Mouse (Mus musculus) left cerebral cortex, postnatal 36 days (tissue): ENCODE results near the gene Ngef. TPM values are rescaled to one million over a fixed set of nuclear protein-coding genes. Genes with fewer than 3 reads are reported as not detected.

Experiments
- DNase-seq, 2 experiments: peaks; one replicate each; pipeline ENCODE4 v3.0.0; 2021 to 2022; ENCODE audit warnings: low spot score in 2 of 2, mixed read lengths in 1 of 2
- intact Hi-C: fragments of 180-260 bp; cut with DNase I; formaldehyde crosslinking; loops from one replicate; pipeline ENCODE4 v1.15.1; 2025
- total RNA-seq, 2 experiments: library from RNA; stranded (reverse); gene quantifications; 2 replicates each; pipeline ENCODE4 v1.2.3; 2021

Ngef gene
- total RNA-seq = 100 to 1,000 TPM; 359 to 394 TPM

DNA sequence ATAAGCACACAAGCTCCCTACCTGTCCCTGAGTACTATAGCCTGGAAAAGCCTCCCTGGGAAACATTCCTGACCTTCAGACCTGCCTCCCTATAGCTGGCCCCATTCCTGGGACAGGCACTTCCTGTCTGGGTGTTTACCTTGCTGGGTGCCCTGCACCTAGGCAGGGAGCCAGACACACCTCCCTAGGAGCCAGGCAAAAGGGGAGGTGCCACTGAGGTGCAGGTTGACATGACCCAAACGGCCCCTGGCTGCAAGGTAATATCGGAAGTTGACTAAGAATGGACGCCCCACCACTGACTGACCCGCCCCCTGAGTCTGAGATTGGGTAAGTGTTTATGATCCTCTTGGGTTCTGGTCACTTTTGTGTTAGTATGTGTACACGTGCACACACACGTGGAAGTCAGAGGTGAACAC lies at the start of gene Ngef:
TSS of gene Ngef (minus strand) at position 71 of the 416 bp plus-strand sequence.
- intact Hi-C loops = no loop called here
- DNase-seq = no peak

GRCm38 (mm10) chr1:87621858-87622279 lies 48.2 kb upstream of the Ngef start:
- intact Hi-C loops = loop anchor here (5.0 kb wide), 1 partner anchor 35 kb away; no protein-coding TSS in a partner anchor
- peak in 1 of 2 experiments; percentile 63 for DNase-seq

GRCm38 (mm10) chr1:87621146-87621857 lies 47.6 kb upstream of the Ngef start:
- no peak for DNase-seq
- intact Hi-C loops = loop anchor here (5.0 kb wide), 1 partner anchor 36 kb away; no protein-coding TSS in a partner anchor

GRCm38 (mm10) chr1:87620693-87621092 lies 47.0 kb upstream of the Ngef start:
- no peak for DNase-seq
- intact Hi-C loops = loop anchor here (5.0 kb wide), 1 partner anchor 37 kb away; no protein-coding TSS in a partner anchor

- intact Hi-C loops = loop anchor here (5.0 kb wide), 1 partner anchor 37 kb away; no protein-coding TSS in a partner anchor
- no peak for DNase-seq
These were observed 46.6 kb upstream of the Ngef start, which contains the start of gene Inpp5d for GRCm38 (mm10) chr1:87620211-87620668. TSS of gene Inpp5d (plus strand) at chr1:87620312.

DNA sequence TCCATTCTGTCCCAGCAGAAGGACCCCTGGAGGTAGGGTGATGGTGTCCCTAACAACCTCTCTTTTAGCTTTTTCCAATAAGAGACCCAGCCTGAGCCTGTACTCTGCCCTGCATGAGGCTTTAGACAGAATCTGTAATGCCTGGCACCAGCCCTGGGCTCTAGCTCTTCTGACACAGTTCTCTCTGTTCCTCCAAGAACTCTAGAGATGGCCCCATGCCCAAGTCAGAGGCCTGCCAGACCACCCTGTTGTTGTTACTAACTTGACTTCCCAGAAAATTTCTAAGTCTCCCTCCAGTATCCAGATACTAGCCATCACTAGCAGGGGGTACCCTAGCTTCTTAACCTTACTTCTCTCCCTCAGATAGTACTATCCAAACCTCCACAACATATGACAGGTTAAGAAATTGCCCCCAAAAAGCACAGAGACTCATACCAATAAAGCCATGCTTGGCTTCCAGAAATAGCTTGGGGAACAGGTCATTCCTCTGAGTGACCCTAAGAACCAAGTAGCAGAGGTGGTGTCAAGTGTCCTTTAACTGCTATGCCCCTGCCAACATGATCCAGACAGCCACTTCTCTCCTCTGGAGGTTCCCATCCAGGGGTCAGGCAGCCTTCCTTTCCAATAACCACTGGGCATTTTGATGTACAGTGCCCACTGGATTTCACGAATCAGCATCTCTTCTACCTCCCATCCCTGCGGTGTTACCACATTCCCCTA lies 41.1 kb upstream of the Ngef start:
- intact Hi-C loops = no loop called here
- no peak for DNase-seq

DNA sequence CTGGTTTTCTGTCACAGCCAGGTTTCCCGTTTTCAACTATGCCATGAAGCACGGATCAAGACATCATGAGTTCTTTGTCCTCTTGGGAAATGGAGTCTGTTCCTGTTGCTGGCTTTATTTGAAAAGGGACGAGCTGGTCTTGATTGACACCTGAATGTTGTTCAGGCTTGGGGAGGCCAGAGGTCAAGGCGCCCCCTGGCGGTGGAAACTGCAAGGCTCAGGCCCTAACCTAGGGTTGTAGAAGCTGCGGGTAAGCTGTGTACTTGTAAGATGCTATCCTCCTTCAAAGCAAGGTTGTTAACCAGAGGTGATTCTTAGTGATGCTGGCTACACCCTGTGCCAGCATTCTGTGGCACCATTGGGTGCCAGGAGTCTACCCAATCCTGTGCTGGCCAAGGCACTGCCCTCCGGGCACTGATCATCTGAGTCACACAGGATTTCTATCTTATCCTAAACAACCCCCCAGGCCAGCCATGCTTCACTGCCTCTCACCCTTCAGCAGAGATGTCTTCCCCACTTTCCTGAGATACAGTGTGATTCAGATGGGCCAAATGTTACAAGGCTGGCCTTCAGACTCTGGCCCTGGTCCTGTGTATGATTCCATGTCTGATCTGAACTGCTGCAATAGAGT lies 34.9 kb upstream of the Ngef start:
- DNase-seq = peak in 1 of 2 experiments; percentile 19
- intact Hi-C loops = no loop called here

DNA sequence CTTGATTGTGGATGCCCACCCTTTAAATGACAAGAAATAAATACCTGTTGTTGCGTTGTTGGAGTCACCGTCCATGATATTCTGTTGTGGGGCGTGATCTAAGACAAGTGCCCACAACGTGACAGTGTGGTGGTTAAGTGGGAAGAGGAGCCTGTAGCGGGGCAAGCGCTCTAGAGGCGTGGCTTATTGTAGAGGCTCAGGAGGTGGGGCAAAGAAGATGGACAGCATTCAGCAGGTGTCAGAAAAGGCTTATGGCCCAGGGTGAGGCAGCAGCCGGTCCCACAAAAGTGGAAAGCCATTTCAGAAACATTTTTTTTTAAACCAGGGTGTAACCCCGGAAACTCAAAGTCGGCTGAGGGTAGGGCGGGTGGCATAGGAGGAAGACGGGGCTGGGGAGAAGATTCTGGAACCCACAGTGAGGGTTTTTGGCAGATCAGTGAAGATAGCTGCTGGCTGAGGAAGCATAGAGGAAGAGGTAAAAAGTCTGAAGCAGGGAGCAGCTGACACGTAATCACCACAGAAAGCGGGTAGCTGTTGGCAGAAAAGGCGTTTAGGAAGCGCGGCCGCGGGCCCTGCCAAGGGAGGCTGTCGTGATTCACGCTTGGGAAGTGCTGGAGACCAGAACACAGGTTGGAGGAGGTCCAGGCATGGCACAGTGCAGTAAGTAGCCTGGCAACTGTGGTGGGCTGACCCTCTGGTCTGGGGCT lies 33.9 kb upstream of the Ngef start:
- intact Hi-C loops = no loop called here

DNA sequence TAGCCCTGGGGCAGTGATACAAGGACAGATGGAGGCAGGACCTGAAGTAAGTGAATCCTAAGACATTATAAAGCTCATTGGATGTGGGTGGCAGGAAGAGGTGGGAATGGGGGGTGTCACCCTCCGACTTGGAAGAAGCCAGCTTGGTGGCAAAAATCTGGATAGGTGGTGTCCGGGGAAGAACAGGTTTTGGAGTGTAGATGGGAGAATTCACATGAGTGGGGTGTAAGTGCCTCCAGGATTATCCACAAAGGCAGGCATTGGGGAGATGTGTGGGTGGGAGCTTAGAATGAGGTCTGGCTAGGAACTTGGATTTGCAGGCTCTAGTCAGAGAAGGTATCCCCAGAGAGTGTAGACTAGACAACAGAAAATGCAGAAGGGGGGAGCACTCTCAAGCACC lies 31.6 kb upstream of the Ngef start:
- intact Hi-C loops = no loop called here
- peak; percentile 39 to 50 for DNase-seq

More for the DNA sequence above, 33.9 kb upstream of the Ngef start:
- peak; percentile 76 to 84 for DNase-seq

DNA sequence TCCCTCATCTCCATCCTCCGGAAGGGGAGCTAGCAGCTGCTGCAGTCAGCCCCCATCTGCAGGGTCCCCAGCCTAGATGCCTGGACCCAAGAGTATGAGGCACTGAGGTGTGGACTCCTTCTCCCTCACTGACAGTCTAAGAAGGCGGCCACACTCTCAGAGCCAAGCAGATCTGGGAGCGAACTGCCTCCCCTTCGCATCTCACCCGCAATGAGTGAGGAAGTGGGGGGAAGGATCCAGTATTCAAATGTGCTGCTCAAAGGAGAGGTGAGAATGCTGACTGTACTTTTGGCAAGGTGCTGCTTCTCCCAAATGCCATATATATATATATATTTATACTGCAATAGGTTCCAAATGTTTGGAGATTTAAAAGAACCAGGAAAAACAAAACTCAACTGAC lies 29.7 kb upstream of the Ngef start:
- intact Hi-C loops = no loop called here

DNA sequence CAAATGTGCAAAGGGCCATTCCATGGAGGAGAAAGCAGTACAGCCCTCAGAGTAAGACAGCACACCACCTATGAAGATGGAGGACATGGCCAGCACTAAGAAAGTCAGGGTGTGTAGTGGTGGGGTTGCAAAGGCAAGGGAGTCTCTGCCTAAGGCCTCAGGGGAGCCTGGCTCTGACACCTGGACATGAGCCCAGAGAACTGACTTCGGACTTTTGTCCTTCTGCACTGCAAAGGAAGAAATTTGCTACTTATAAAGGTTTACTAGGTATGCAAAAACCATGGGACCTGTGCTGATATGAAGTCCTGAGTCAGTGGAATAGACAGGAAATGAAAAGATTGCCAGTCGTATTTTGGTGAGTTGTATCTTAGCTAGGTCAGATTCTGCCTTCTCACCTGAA lies 28.1 kb upstream of the Ngef start:
- intact Hi-C loops = no loop called here
- no peak for DNase-seq

More for the DNA sequence above, 29.7 kb upstream of the Ngef start:
- DNase-seq = peak; percentile 52 to 72

DNA sequence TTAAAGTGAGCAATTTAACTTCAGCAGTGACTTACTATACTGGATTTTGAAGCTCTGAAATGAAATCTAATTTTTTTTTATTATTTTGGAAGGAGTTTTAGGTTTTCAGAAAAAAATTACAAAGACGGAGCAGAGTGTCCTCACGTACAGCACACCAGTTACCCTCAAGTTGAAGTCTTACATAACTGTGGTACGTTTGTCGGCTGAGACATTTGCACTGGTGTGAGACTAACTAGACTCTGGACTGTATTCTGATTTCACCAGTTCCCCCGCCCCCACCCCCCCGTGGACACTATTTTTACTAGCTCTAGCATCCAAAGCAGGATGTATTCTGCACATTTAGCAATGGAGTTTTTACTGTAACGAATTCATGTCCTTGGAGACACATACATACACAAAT lies 26.9 kb upstream of the Ngef start:
- intact Hi-C loops = no loop called here
- no peak for DNase-seq

DNA sequence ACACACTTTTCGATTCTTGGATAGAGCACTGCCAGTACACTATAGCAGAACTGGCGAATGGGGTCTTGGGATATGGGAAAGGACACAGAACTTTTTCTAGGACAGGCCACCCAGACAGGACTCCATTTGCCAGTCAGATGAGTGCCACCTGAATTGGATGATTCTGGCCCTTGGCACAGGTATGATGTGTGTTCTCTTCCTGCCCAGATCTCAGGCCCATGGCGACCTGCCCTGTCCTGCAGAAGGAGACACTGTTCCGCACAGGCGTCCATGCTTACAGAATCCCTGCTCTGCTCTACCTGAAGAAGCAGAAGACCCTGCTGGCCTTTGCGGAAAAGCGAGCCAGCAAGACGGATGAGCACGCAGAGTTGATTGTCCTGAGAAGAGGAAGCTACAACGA lies 21.0 kb upstream of the Ngef start:
- DNase-seq = no peak
- intact Hi-C loops = loop anchor here (5.0 kb wide), 2 partner anchors 83 to 87 kb away; partner anchors contain the start of gene Neu2

GRCm38 (mm10) chr1:87594261-87594660 lies 20.6 kb upstream of the Ngef start:
- DNase-seq = peak in 1 of 2 experiments; percentile 58
- intact Hi-C loops = loop anchor here (5.0 kb wide), 2 partner anchors 83 to 87 kb away; partner anchors contain the start of gene Neu2

- intact Hi-C loops = loop anchor here (5.0 kb wide), 2 partner anchors 83 to 87 kb away; partner anchors contain the start of gene Neu2
These were observed 16.3 kb upstream of the Ngef start for GRCm38 (mm10) chr1:87589980-87590379.

DNA sequence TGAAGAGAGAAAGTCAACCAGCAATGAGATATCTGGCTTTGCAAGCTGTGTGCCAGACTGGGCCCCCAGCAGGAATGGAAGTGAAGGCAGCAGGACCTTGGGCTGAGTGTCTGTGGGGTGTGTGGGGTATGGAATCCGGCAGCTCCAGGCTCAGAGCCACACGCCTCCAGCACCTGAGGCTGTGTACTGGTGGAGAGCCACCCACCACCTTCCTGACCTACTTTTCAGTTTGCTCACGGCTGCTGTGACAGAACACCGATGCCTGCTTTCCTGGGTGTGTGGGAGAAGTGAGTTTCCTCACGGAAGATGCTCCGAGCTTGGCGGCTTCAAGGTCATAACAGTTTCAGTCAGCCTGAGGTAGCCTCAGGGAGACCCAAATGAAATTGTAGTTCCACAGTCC lies 15.5 kb upstream of the Ngef start:
- DNase-seq = peak; percentile 59 to 76
- intact Hi-C loops = no loop called here

More at GRCm38 (mm10) chr1:87589980-87590379, 16.3 kb upstream of the Ngef start:
- DNase-seq = no peak

GRCm38 (mm10) chr1:87580824-87581223 lies 7.2 kb upstream of the Ngef start:
- DNase-seq = no peak
- intact Hi-C loops = no loop called here

- DNase-seq = no peak
- intact Hi-C loops = no loop called here
These were observed 5.3 kb upstream of the Ngef start for GRCm38 (mm10) chr1:87578965-87579364.

- DNase-seq = no peak
- intact Hi-C loops = no loop called here
These were observed 1.1 kb upstream of the Ngef start for GRCm38 (mm10) chr1:87574785-87575184.
